In genomic region chr7:41393048-41393971, GRCm38 (mm10) we compare ENCODE assay signal across 8 mouse cellular contexts. TPM values are rescaled to one million over a fixed set of nuclear protein-coding genes. Genes with fewer than 3 reads are reported as not detected.
DNase-seq lines count a peak whose midpoint lies in the region; ATAC-seq lines count a peak whose summit lies in the region.

AI987944 (minus strand) TSS chr7:41393379.

- peak; percentile 100 for ATAC-seq in hindbrain, embryonic 11.5 days (ENCODE audit: low FRiP score)

- H3K4me3 ChIP-seq in hindbrain, embryonic 11.5 days (ENCODE audit: low read depth, low read length), result peak within 1 kb of the TSS; percentile 59

- H3K27me3 ChIP-seq in hindbrain, embryonic 11.5 days (ENCODE audit: control insufficient read depth, insufficient read depth, low read length), result no peaks in the 10 kb centered on the region

- no peaks in the 10 kb centered on the region for H3K9me3 ChIP-seq in hindbrain, embryonic 11.5 days (ENCODE audit: control insufficient read depth, low read length)

- under 1% methylated on average over 24 of the region's 25 CpGs for WGBS in hindbrain, embryonic 11.5 days

- H3K4me2 ChIP-seq in hindbrain, embryonic 11.5 days (replicated peaks; ENCODE audit: low read depth, low read length), result peak within 1 kb of the TSS; percentile 43

- H3K27ac ChIP-seq in hindbrain, embryonic 11.5 days (ENCODE audit: low read depth, low read length), result peak within 1 kb of the TSS; percentile 70

- no peaks in the 10 kb centered on the region for H3K4me1 ChIP-seq in hindbrain, embryonic 11.5 days (replicated peaks; ENCODE audit: control insufficient read depth, insufficient read depth, low read length)

- H3K36me3 ChIP-seq in hindbrain, embryonic 11.5 days (ENCODE audit: control insufficient read depth, insufficient read depth, low read length), result no peaks in the 10 kb centered on the region

- H3K9ac ChIP-seq in hindbrain, embryonic 11.5 days (ENCODE audit: low read depth, low read length), result peak within 1 kb of the TSS; percentile 53

- DNase-seq in Muller cell, postnatal 12 days (ENCODE audit: inconsistent ontology term), result peak; percentile 93
- DNase-seq in cerebellum, adult 9-11 months, result peak; percentile 86
- DNase-seq in frontal cortex, adult 2 months (ENCODE audit: extremely low spot score in 1 of 2, low spot score in 1 of 2), result peak; percentile 83 to 90
- peak; percentile 85 for DNase-seq in hindbrain, embryonic 11.5 days (ENCODE audit: low spot score)
- peak; percentile 66 to 79 for DNase-seq in layer of hippocampus, postnatal 10 days (ENCODE audit: low spot score in 2 of 2)
- peak; percentile 91 for DNase-seq in lung, postnatal 10 days
- peak; percentile 68 for DNase-seq in ovary, postnatal 36 days (ENCODE audit: low spot score)
- DNase-seq in thymus, postnatal 25 days, result peak; percentile 80

RNA-seq across cellular contexts. Expression of gene AI987944, which starts in this region (rescaled TPM):
- 8.0 and 8.4 TPM in 2 replicates for polyA plus RNA-seq in frontal cortex, adult 2 months (2012; rRNA removed)
- polyA plus RNA-seq in hindbrain, embryonic 11.5 days (2014; fragmentation: Nextera tagmentation; extraction: Ambion mirVana), result 9.9 and 11.9 TPM in 2 replicates
- total RNA-seq in layer of hippocampus, postnatal 10 days (2021), result 10 to 100 TPM; 10.3 to 11.1 TPM

Comparison
In these comparisons a context has a peak if more than half of its experiments do, and no peak if none do; other contexts are left out.
1. Peak in every context shown above with its lines: DNase-seq, ATAC-seq, H3K4me3 ChIP-seq and H3K27ac ChIP-seq.